Mouse (Mus musculus): Measurements from ENCODE around the gene Dock9. TPM values are rescaled to one million over a fixed set of nuclear protein-coding genes. Genes with fewer than 3 reads are reported as not detected.
"Not testable (repeated sequence)": the region's sequence is repeated elsewhere in the genome, so short reads cannot be mapped to it uniquely, and the experiment has no call there.

Dock9 gene
- polyA plus RNA-seq, 1 experiment from 2014 or later: 14.5 TPM

DNA sequence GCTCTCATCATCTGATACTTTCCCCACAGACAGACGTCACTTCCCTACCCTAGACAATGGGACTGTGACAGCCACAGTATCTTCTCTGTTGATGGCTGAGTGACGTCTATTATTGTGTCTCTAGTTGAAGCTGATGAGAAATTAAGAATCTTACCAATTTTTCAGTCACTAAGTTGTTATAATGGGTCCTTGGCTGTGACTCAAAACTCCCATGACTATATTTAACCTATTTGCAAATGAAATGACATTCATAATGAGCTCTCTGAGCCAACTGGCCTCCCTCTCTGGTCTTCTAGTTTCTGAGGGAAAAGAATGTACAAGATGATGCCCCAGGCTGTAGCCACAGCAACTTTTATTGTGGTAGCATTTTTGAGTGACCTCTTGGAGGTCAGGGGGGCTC, 153.3 kb downstream of the Dock9 start:
- Histone ChIP-seq H3K9ac (no peak overlapping the region), H3K4me1 (no peaks in the 10 kb centered on the region), H3K4me3 (no peak overlapping the region), H3K36me3 (replicated peaks) (no peaks in the 10 kb centered on the region), H3K27me3 (replicated peaks) (no peaks in the 10 kb centered on the region), H3K4me2 (no peak overlapping the region), H3K9me3 (no peaks in the 10 kb centered on the region), H3K27ac (no peak overlapping the region)
- WGBS: 76% methylated on average over 2 of the region's 2 CpGs
- no peak for ATAC-seq (replicated peaks)

DNA sequence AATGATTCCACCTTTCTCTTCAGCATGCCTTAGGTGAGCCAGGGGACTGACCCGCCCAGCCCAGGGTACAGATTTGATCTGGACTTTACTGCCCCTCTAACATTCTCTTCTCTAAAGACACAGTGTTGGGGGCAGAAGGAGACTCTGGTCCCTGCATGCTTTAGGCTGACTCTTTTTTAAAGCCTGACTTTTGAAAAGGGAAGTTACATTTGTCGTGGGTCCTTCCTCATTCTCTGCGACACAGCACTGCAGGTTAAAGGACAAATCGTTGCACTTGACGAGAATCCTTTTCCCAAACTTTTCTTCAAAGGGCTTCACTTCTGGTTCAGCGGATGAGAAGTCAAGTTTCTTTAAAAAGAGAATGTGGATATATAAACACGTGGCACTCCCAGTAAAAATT, 156.4 kb downstream of the Dock9 start:
- 80% methylated on average over 7 of the region's 7 CpGs for WGBS

DNA sequence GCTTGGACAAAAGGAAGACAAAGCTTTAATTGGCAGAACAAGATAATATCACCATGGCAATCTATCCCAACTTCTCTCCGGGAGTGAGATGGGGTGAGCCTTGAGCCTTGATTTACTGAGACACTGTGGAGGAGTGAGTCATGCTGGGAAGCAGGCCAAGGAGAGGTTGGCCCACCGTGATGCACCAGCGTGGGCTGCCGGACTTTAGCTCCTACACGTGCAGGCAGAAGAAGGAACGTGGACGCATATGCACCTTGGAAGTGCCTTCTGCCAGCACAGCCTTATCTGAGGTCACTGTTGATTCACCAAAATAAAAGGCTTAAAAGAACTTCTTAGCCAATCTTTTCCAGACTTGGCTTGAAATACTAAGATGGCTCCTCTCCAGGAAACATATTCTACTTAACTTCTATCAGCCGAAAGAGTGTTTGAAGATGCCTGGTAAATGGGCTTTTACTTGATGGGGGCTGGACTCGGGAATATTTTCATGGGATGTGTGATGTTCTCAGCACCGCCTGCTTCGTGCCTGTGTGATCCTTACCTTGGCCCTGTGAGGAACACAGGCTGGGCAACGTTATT, 160.6 kb downstream of the Dock9 start:
- Histone ChIP-seq H3K9me3 (no peaks in the 10 kb centered on the region), H3K4me3 (no peak overlapping the region), H3K4me1 (no peaks in the 10 kb centered on the region), H3K4me2 (no peak overlapping the region), H3K27ac (no peak overlapping the region), H3K9ac (no peak overlapping the region), H3K36me3 (replicated peaks) (peaks cover 8% of the 10 kb centered on the region; the same call in 1 of the 2 replicates), H3K27me3 (replicated peaks) (no peaks in the 10 kb centered on the region)
- no peak for ATAC-seq (replicated peaks)
- 90% methylated on average over 12 of the region's 12 CpGs for WGBS

More for the DNA sequence above, 156.4 kb downstream of the Dock9 start:
- Histone ChIP-seq H3K4me2 (no peak overlapping the region), H3K27ac (no peak overlapping the region), H3K36me3 (replicated peaks) (peaks cover 8% of the 10 kb centered on the region; the same call in 1 of the 2 replicates), H3K27me3 (replicated peaks) (no peaks in the 10 kb centered on the region), H3K9ac (no peak overlapping the region), H3K4me1 (no peaks in the 10 kb centered on the region), H3K4me3 (no peak overlapping the region), H3K9me3 (no peaks in the 10 kb centered on the region)
- ATAC-seq (replicated peaks): no peak

DNA sequence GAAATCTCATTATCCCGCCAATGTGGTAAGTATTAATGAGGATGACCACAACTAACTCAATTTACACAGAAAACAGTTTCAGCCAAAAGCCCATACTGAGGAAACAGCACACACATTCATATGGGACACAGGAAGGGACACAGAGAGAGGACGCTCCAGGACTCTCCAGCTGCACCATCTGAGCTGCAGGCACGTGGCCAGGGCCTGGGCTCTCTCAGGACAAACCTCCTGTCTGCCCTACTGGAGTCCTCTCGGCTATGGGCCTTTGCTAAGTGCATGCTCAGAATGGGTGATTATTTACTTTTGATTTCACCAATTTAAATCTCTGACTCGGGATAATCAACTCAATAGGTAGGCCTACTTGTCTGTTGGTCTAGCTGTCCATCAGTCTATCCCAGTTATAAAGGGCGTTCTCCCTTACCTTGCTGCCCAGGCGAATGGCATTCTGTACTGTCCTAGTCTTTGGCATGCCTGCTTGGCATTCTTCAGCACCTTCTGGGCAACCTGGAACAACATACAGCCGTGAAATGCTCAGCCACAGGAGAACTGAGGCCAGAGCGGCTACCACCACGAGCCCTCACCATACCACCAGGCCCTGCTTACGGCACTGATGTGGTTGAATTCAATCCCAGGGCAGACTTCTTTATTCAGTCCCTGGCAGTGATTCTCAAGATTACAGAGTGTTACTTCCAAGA, 162.8 kb downstream of the Dock9 start:
- no peaks in the 10 kb centered on the region for H3K4me1 ChIP-seq
- no peak overlapping the region for H3K9ac ChIP-seq
- no peak overlapping the region for H3K27ac ChIP-seq
- H3K27me3 ChIP-seq (replicated peaks): no peaks in the 10 kb centered on the region
- WGBS: 88% methylated on average over 11 of the region's 11 CpGs
- peaks cover 8% of the 10 kb centered on the region; the same call in 1 of the 2 replicates for H3K36me3 ChIP-seq (replicated peaks)
- H3K4me2 ChIP-seq: no peak overlapping the region
- H3K4me3 ChIP-seq: no peak overlapping the region
- no peak for ATAC-seq (replicated peaks)
- H3K9me3 ChIP-seq: no peaks in the 10 kb centered on the region

DNA sequence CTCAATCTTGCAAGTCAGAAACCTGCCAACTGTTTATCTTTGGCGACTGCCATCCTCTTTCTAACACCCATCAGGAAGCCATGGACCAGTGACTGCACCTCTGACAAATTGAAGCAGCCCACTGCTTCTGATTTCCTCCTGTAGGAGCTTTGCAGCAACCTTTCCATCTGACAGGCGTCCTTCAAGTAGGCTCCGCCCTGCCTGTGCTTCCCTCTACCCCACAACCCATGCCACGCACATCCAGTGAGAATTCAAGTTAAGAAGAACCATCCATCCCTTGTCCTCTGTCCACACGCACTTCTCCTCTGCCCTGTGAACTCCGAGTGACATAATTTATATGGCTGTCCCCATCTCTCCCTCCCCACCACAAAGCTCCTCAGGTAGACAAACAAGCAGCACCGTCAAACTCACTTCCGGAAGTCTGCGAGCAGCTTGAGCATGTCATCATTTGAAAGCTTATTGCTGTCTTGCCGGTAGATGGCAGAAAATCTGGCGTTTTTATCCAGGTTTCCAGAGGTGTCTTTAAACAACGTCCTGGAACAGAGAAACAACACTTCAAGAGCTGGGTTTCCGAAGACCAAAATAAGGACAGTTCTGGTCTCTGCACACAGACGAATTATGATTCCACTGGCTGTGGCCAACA, 163.4 kb downstream of the Dock9 start:
- Histone ChIP-seq H3K27ac (no peak overlapping the region), H3K9ac (no peak overlapping the region), H3K4me2 (no peak overlapping the region), H3K27me3 (replicated peaks) (no peaks in the 10 kb centered on the region), H3K36me3 (replicated peaks) (peaks cover 8% of the 10 kb centered on the region; the same call in 1 of the 2 replicates), H3K4me1 (no peaks in the 10 kb centered on the region), H3K4me3 (no peak overlapping the region), H3K9me3 (no peaks in the 10 kb centered on the region)
- no peak for ATAC-seq (replicated peaks)
- WGBS: 84% methylated on average over 14 of the region's 14 CpGs

DNA sequence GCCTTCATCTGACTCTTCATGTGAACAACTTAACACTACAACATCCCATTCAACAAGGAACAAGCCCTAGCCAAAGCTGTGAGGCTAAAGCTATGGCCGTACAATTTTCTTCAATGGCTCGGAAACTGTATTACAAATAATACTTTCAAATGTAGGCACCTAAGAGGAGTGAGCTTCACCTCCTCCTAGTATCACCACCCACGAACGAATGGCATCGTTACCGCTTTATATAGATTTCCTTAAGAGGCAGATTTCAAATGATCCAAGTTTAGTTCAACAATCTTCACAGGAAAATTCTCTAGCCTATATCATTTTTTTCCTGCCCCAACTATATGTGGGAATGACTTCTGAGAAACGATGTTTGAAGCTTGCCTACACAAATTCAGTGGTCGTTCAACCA, 165.7 kb downstream of the Dock9 start:
- Histone ChIP-seq H3K9ac (no peak overlapping the region), H3K27me3 (replicated peaks) (no peaks in the 10 kb centered on the region), H3K27ac (no peak overlapping the region), H3K36me3 (replicated peaks) (0 out of 2 replicates have a peak, but pooled peaks cover 7% of the 10 kb centered on the region), H3K9me3 (no peaks in the 10 kb centered on the region), H3K4me3 (no peak overlapping the region), H3K4me2 (no peak overlapping the region), H3K4me1 (no peaks in the 10 kb centered on the region)
- WGBS: 96% methylated on average over 8 of the region's 8 CpGs
- ATAC-seq (replicated peaks): no peak

DNA sequence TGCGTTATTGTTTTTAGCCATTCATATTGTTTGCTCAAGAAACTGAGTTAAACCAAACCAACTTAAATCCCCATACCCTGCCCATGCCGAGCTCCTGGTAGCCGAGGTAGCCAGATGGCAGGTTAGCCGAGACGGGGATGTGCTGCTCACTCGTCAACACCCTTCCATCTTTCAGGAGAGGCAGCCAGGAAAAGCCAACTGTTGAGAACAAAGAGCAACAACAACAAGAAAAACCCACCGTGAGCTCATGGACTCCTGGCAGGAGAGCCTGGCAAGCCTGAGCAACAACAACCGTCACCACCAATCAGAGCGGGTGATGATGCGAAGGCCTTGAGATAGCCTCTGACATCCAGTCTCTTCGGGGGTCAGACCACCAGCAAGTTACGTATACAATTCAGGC, 170.9 kb downstream of the Dock9 start:
- Histone ChIP-seq H3K27me3 (replicated peaks) (no peaks in the 10 kb centered on the region), H3K9ac (no peak overlapping the region)

DNA sequence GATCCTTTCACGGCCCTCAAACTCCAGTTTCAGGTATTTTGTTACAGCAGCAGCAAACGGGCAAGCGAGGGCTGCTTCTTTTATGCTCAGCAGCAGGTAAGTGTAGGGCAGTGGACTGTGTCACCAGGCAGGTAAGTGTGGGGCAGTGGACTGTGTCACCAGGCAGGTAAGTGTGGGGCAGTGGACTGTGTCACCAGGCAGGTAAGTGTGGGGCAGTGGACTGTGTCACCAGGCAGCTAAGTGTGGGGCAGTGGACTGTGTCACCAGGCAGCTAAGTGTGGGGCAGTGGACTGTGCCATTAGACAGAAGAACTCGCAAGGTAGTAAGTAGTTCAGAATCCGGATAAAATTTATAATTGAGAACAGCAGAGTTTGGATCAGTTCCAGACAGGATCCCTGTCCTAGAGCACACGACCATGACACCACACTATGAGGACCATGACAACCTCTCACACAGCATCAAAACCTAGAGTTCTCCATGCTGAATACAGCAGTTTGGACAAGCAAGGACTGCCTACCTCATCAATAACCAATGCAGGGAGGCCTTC, 173.6 kb downstream of the Dock9 start:
- not testable (repeated sequence) for H3K9me3 ChIP-seq; H3K27me3 ChIP-seq (replicated peaks); H3K4me1 ChIP-seq; H3K4me3 ChIP-seq; H3K36me3 ChIP-seq (replicated peaks); H3K9ac ChIP-seq; ATAC-seq (replicated peaks); H3K27ac ChIP-seq; H3K4me2 ChIP-seq
- WGBS: 90% methylated on average over 6 of the region's 6 CpGs

More for the DNA sequence above, 170.9 kb downstream of the Dock9 start:
- ATAC-seq (replicated peaks): no peak
- Histone ChIP-seq H3K36me3 (replicated peaks) (0 out of 2 replicates have a peak, but pooled peaks cover 5% of the 10 kb centered on the region), H3K4me2 (no peak overlapping the region), H3K27ac (no peak overlapping the region), H3K4me3 (no peak overlapping the region), H3K4me1 (no peaks in the 10 kb centered on the region), H3K9me3 (no peaks in the 10 kb centered on the region)
- WGBS: 91% methylated on average over 12 of the region's 12 CpGs

DNA sequence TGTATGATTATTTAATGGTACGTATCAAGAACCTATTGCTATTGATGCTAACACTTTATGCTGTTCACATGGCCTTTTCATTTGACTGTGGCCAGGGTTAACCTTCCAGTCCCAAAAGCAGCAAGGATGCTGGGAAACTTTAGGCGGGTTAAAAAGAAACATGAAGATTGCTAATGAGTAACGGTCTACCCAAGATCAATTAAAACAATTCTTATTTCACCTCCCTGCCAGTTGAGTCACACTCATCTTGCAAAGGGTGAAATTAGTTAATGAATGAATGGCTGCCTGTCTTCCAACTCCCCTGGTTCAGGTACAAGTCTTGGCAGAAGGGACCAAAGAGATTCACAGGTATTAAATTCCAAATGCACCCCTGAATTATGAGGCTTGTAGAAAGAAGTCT, 175.8 kb downstream of the Dock9 start:
- Histone ChIP-seq H3K4me3 (no peak overlapping the region), H3K36me3 (replicated peaks) (peaks cover 3% of the 10 kb centered on the region; the same call in 1 of the 2 replicates), H3K4me1 (no peaks in the 10 kb centered on the region), H3K9me3 (no peaks in the 10 kb centered on the region), H3K27me3 (replicated peaks) (no peaks in the 10 kb centered on the region), H3K4me2 (no peak overlapping the region), H3K9ac (no peak overlapping the region), H3K27ac (no peak overlapping the region)
- ATAC-seq (replicated peaks): no peak
- WGBS: 95% methylated on average over 3 of the region's 3 CpGs

DNA sequence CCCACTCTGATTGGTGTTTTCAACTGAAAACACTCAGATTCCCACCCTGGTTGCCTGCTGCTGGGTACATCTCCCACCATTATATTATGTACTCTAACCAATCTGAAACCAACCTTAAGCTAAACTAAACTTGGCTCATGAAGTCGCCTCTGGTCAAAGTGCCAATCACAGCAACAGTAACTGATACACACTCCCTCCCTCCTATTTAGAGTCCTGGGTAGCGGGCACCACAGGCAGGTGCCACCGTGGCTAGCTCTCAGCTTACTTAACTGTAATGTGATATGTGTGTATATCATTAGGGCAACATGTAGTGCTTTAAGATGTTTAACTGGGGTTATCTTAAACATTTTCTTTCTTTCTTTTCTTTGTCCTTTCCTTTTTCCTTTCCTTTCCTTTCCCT, 177.1 kb downstream of the Dock9 start:
- WGBS: 89% methylated on average over 3 of the region's 3 CpGs
- Histone ChIP-seq H3K27ac (no peak overlapping the region), H3K4me2 (no peak overlapping the region), H3K4me1 (no peaks in the 10 kb centered on the region), H3K4me3 (no peak overlapping the region), H3K9me3 (no peaks in the 10 kb centered on the region), H3K36me3 (replicated peaks) (peaks cover 3% of the 10 kb centered on the region; the same call in 1 of the 2 replicates), H3K27me3 (replicated peaks) (no peaks in the 10 kb centered on the region), H3K9ac (no peak overlapping the region)
- no peak for ATAC-seq (replicated peaks)

DNA sequence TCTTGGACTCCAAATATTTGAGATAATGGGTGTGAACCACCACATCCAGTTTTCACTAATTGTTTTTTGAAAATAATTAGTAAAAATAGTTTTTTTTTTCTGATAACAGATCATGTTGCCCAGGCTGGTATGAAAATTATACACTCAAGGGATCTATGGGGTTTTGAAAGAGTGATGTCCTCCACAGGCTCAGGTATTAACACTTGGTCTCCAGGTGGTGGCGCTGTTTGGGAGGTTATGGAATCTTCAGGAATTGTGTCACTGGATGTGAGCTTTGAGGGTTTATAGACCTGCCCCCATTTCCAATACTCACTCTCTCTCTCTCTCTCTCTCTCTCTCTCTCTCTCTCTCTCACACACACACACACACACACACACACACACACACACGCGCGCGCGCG, 177.5 kb downstream of the Dock9 start:
- no peak overlapping the region for H3K4me3 ChIP-seq
- no peaks in the 10 kb centered on the region for H3K9me3 ChIP-seq
- peaks cover 3% of the 10 kb centered on the region; the same call in 1 of the 2 replicates for H3K36me3 ChIP-seq (replicated peaks)
- no peaks in the 10 kb centered on the region for H3K4me1 ChIP-seq
- no peak overlapping the region for H3K4me2 ChIP-seq
- no peak for ATAC-seq (replicated peaks)
- over 99% methylated on average over 7 of the region's 7 CpGs for whole genome bisulfite sequencing
- no peaks in the 10 kb centered on the region for H3K27me3 ChIP-seq (replicated peaks)
- H3K27ac ChIP-seq: no peak overlapping the region
- H3K9ac ChIP-seq: no peak overlapping the region

DNA sequence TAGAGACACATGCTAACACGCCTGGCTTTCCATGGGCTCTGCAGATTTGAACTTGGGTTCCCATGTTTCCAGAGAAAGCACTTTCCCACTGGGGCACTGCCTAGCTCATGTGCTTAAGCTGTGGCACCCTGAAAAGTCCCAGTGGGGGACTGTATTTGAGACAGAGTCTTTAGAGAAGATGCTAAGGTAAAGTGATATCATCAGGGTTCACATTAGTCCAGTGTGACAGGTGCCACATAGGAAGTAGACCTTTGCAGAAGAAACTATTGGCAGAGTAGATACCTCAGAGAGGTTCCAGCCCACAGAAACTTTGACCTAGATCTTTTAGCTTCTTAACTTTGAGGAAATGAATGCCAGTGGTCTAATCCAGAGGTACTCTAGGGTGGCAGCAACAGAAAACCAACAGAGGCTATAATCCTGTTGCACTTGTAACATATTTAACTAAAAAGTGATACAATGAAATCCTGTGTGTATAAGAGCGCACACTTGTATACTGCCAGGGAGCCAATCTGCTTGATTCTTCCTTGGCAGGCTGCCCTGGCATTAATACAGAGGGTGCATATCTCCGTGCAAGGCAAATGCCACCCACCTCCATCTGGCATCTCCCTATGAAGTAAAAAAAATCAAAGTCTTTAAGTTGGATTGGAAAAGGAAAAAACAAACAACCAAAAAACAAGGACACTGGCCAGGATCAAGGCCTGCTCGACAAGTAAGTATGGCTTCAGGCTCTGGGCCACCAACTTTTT, 179.8 kb downstream of the Dock9 start:
- no peak for ATAC-seq (replicated peaks)
- Histone ChIP-seq H3K4me1 (no peaks in the 10 kb centered on the region), H3K27ac (no peak overlapping the region), H3K9ac (no peak overlapping the region), H3K4me3 (no peak overlapping the region), H3K4me2 (no peak overlapping the region), H3K9me3 (no peaks in the 10 kb centered on the region), H3K27me3 (replicated peaks) (no peaks in the 10 kb centered on the region), H3K36me3 (replicated peaks) (peaks cover 3% of the 10 kb centered on the region; the same call in 1 of the 2 replicates)
- WGBS: 71% methylated on average over 4 of the region's 4 CpGs

All from midbrain, embryonic 15.5 days (tissue).